Mouse (Mus musculus) heart, embryonic 10.5 days (tissue): ENCODE measurements around the gene Krt4. TPM values are rescaled to one million over a fixed set of nuclear protein-coding genes. Genes with fewer than 3 reads are reported as not detected.

ENCODE experiments used
- DNase-seq: peaks from one replicate; pipeline ENCODE4 v3.0.0-alpha.2; 2017; ENCODE audit warnings: low spot score
- H3K27ac ChIP-seq: fragments of 300-500 bp; sonication (generic); 2 replicates; pipeline ENCODE4 v1.5.1; 2016; ENCODE audit warnings: mild to moderate bottlenecking
- H3K27me3 ChIP-seq: fragments of 300-500 bp; sonication (generic); 2 replicates; pipeline ENCODE4 v1.6.1; 2016; ENCODE audit warnings: mild to moderate bottlenecking; ENCODE audit not compliant: poor library complexity, insufficient read depth, severe bottlenecking
- H3K36me3 ChIP-seq: fragments of 300-500 bp; sonication (generic); 2 replicates; pipeline ENCODE4 v1.6.1; 2016; ENCODE audit warnings: mild to moderate bottlenecking, moderate library complexity
- H3K4me1 ChIP-seq: fragments of 300-500 bp; sonication (generic); 2 replicates; pipeline ENCODE4 v1.6.1; 2016; ENCODE audit warnings: mild to moderate bottlenecking
- H3K4me3 ChIP-seq: fragments of 300-500 bp; sonication (generic); 2 replicates; pipeline ENCODE4 v1.5.1; 2016; ENCODE audit warnings: mild to moderate bottlenecking, moderate library complexity
- H3K9me3 ChIP-seq: fragments of 300-500 bp; sonication (generic); 2 replicates; pipeline ENCODE4 v1.6.1; 2016; ENCODE audit warnings: mild to moderate bottlenecking, moderate library complexity
- WGBS: fragments of 180-500 bp; shearing (Covaris S2); methylation state at CpG from one replicate; pipeline ENCODE4 v1.1.7; 2016; 5-methylcytosine and 5-hydroxymethylcytosine counted together
- polyA plus RNA-seq: library from polyadenylated mRNA; unstranded; fragments of >200 nt; fragmentation: Nextera tagmentation; extraction: Ambion mirVana; gene quantifications from 2 replicates; pipeline ENCODE4 v1.2.1, GENCODE M21; 2016

The Krt4 gene
- polyA plus RNA-seq, result 0.09 TPM in 1 of 2 replicates, not detected in the other

GRCm38 (mm10) chr15:101924635-101925034 lies at the start of gene Krt4:
TSS of gene Krt4 (minus strand) at chr15:101924735.
- DNase-seq, result no peak
- peak within 1 kb of the TSS; percentile 16; the same call in 1 of the 2 replicates for H3K27ac ChIP-seq
- H3K9me3 ChIP-seq, result no peaks in the 10 kb centered on the region
- no peak within 1 kb of the TSS for H3K4me3 ChIP-seq
- 69% methylated on average over 11 of the region's 11 CpGs for WGBS
- H3K27me3 ChIP-seq, result peaks cover 37% of the 10 kb centered on the region; the same call in 1 of the 2 replicates
- peaks cover 8% of the 10 kb centered on the region for H3K4me1 ChIP-seq
- no peaks in the 10 kb centered on the region for H3K36me3 ChIP-seq

GRCm38 (mm10) chr15:101973414-101974077 lies 49.0 kb upstream of the Krt4 start:
- Histone ChIP-seq H3K27me3 (peaks cover 48% of the 10 kb centered on the region), H3K4me3 (no peak overlapping the region), H3K36me3 (no peaks in the 10 kb centered on the region), H3K4me1 (peaks cover 34% of the 10 kb centered on the region), H3K27ac (no peak overlapping the region), H3K9me3 (no peaks in the 10 kb centered on the region)
- WGBS, result 16% methylated on average over 15 of the region's 15 CpGs
- DNase-seq, result peak; percentile 95

- Histone ChIP-seq H3K36me3 (no peaks in the 10 kb centered on the region), H3K27me3 (peaks cover 42% of the 10 kb centered on the region), H3K27ac (no peak overlapping the region), H3K4me3 (no peak overlapping the region), H3K4me1 (peaks cover 10% of the 10 kb centered on the region), H3K9me3 (no peaks in the 10 kb centered on the region)
- WGBS, result 3% methylated on average over 3 of the region's 6 CpGs
- peak; percentile 83 for DNase-seq
These were observed 46.0 kb upstream of the Krt4 start for GRCm38 (mm10) chr15:101970536-101970935.

GRCm38 (mm10) chr15:101966808-101967207 lies 42.3 kb upstream of the Krt4 start:
- no peaks in the 10 kb centered on the region for H3K9me3 ChIP-seq
- H3K27me3 ChIP-seq, result peaks cover 10% of the 10 kb centered on the region
- H3K36me3 ChIP-seq, result no peaks in the 10 kb centered on the region
- WGBS, result 73% methylated on average over 8 of the region's 8 CpGs
- no peak for DNase-seq
- no peak overlapping the region for H3K27ac ChIP-seq
- H3K4me1 ChIP-seq, result peaks cover 7% of the 10 kb centered on the region
- no peak overlapping the region for H3K4me3 ChIP-seq

- Histone ChIP-seq H3K4me3 (no peak overlapping the region), H3K36me3 (no peaks in the 10 kb centered on the region), H3K4me1 (no peaks in the 10 kb centered on the region), H3K27me3 (peaks cover 14% of the 10 kb centered on the region; the same call in 1 of the 2 replicates), H3K27ac (no peak overlapping the region), H3K9me3 (no peaks in the 10 kb centered on the region)
- 84% methylated on average over 3 of the region's 3 CpGs for WGBS
- no peak for DNase-seq
These were observed 34.4 kb upstream of the Krt4 start for GRCm38 (mm10) chr15:101958891-101959290.

- DNase-seq, result no peak
- H3K4me3 ChIP-seq, result no peak within 1 kb of the TSS
- no peak within 1 kb of the TSS for H3K27ac ChIP-seq
- H3K4me1 ChIP-seq, result no peaks in the 10 kb centered on the region
- WGBS, result 81% methylated on average over 9 of the region's 9 CpGs
- no peaks in the 10 kb centered on the region for H3K36me3 ChIP-seq
- no peaks in the 10 kb centered on the region for H3K9me3 ChIP-seq
- peaks cover 24% of the 10 kb centered on the region for H3K27me3 ChIP-seq
These were observed 29.7 kb upstream of the Krt4 start, which contains the start of gene Krt78 for GRCm38 (mm10) chr15:101954187-101954586. TSS of gene Krt78 (minus strand) at chr15:101954287.

- no peak for DNase-seq
- Histone ChIP-seq H3K27ac (no peak overlapping the region), H3K4me3 (no peak overlapping the region), H3K4me1 (no peaks in the 10 kb centered on the region), H3K9me3 (no peaks in the 10 kb centered on the region), H3K27me3 (peaks cover 36% of the 10 kb centered on the region), H3K36me3 (no peaks in the 10 kb centered on the region)
- WGBS, result 72% methylated on average over 7 of the region's 7 CpGs
These were observed 28.4 kb upstream of the Krt4 start for GRCm38 (mm10) chr15:101952733-101953474.

- Histone ChIP-seq H3K36me3 (no peaks in the 10 kb centered on the region), H3K4me1 (peaks cover 34% of the 10 kb centered on the region), H3K27ac (no peak overlapping the region), H3K4me3 (no peak overlapping the region), H3K9me3 (no peaks in the 10 kb centered on the region), H3K27me3 (peaks cover 29% of the 10 kb centered on the region)
- 78% methylated on average over 1 of the region's 1 CpGs for WGBS
- DNase-seq, result no peak
These were observed 20.9 kb upstream of the Krt4 start for GRCm38 (mm10) chr15:101945430-101945829.

- Histone ChIP-seq H3K9me3 (no peaks in the 10 kb centered on the region), H3K36me3 (no peaks in the 10 kb centered on the region), H3K27ac (0 out of 2 replicates have a peak overlapping the region, but pooled peaks have one; percentile 32), H3K4me3 (no peak overlapping the region), H3K27me3 (peaks cover 27% of the 10 kb centered on the region), H3K4me1 (peaks cover 42% of the 10 kb centered on the region)
- DNase-seq, result peak; percentile 79
- 35% methylated on average over 8 of the region's 8 CpGs for WGBS
These were observed 17.4 kb upstream of the Krt4 start for GRCm38 (mm10) chr15:101941948-101942347.

- Histone ChIP-seq H3K27me3 (peaks cover 24% of the 10 kb centered on the region), H3K9me3 (no peaks in the 10 kb centered on the region), H3K4me1 (peaks cover 40% of the 10 kb centered on the region), H3K36me3 (no peaks in the 10 kb centered on the region), H3K27ac (peak within 1 kb of the TSS; percentile 38; the same call in 1 of the 2 replicates), H3K4me3 (no peak within 1 kb of the TSS)
- WGBS, result 45% methylated on average over 6 of the region's 6 CpGs
- no peak for DNase-seq
These were observed 15.8 kb upstream of the Krt4 start, which contains the start of gene Krt79 for GRCm38 (mm10) chr15:101940274-101940829. TSS of gene Krt79 (minus strand) at chr15:101940324.

GRCm38 (mm10) chr15:101938600-101939308 lies 14.2 kb upstream of the Krt4 start:
- peaks cover 17% of the 10 kb centered on the region for H3K27me3 ChIP-seq
- peaks cover 36% of the 10 kb centered on the region for H3K4me1 ChIP-seq
- H3K36me3 ChIP-seq, result no peaks in the 10 kb centered on the region
- H3K9me3 ChIP-seq, result no peaks in the 10 kb centered on the region
- no peak overlapping the region for H3K27ac ChIP-seq
- H3K4me3 ChIP-seq, result no peak overlapping the region
- WGBS, result 80% methylated on average over 9 of the region's 9 CpGs
- DNase-seq, result no peak

- Histone ChIP-seq H3K36me3 (no peaks in the 10 kb centered on the region), H3K27ac (no peak overlapping the region), H3K4me1 (peaks cover 19% of the 10 kb centered on the region), H3K27me3 (peaks cover 42% of the 10 kb centered on the region), H3K9me3 (no peaks in the 10 kb centered on the region), H3K4me3 (no peak overlapping the region)
- DNase-seq, result no peak
- 77% methylated on average over 6 of the region's 6 CpGs for whole genome bisulfite sequencing
These were observed 8.5 kb upstream of the Krt4 start for GRCm38 (mm10) chr15:101933024-101933423.
